Mouse (Mus musculus) G1E (cell line): Measurements from ENCODE around the gene Med4. TPM values are rescaled to one million over a fixed set of nuclear protein-coding genes. Genes with fewer than 3 reads are reported as not detected.

Experiments used
- ATAC-seq: 2 replicates; pipeline ENCODE4 v1.8.0; 2016; ENCODE audit warnings: mild to moderate bottlenecking; ENCODE audit not compliant: insufficient number of reproducible peaks, poor library complexity, low FRiP score, severe bottlenecking; ENCODE audit errors: extremely low read depth
- DNase-seq: peaks from one replicate; pipeline ENCODE4 v3.0.0; 2012; ENCODE audit warnings: low spot score
- H3K27me3 ChIP-seq: 2 replicates; pipeline ENCODE4 v1.6.1; 2012; ENCODE audit warnings: mild to moderate bottlenecking, low read length, inconsistent platforms; ENCODE audit not compliant: insufficient read depth
- H3K36me3 ChIP-seq: replicated peaks from 2 replicates; pipeline ENCODE3; 2012; ENCODE audit warnings: mild to moderate bottlenecking, inconsistent platforms
- H3K4me1 ChIP-seq: 2 replicates; pipeline ENCODE4 v1.6.1; 2012; ENCODE audit warnings: low read depth, low read length, inconsistent platforms, mixed read lengths; ENCODE audit not compliant: insufficient read depth
- H3K4me3 ChIP-seq: 2 replicates; pipeline ENCODE4 v1.5.1; 2012; ENCODE audit warnings: low read depth, mild to moderate bottlenecking, inconsistent platforms, low read length, moderate library complexity, mixed read lengths
- H3K9me3 ChIP-seq: replicated peaks from 2 replicates; pipeline ENCODE4 v1.6.1; 2012; ENCODE audit warnings: inconsistent platforms
- CTCF ChIP-seq: IDR thresholded peaks from 2 replicates; pipeline ENCODE4 v1.5.1; 2012; ENCODE audit warnings: low read depth, low read length, inconsistent platforms, mixed read lengths
- GATA1 ChIP-seq: IDR thresholded peaks from 2 replicates; pipeline ENCODE4 v1.6.1; 2012; ENCODE audit warnings: borderline replicate concordance, low read length, inconsistent platforms, mixed read lengths
- GATA2 ChIP-seq: IDR thresholded peaks from 2 replicates; pipeline ENCODE4 v1.6.1; 2012; ENCODE audit warnings: low read depth, low read length, inconsistent platforms, borderline replicate concordance
- POLR2AphosphoS5 ChIP-seq: IDR thresholded peaks from 2 replicates; pipeline ENCODE4 v1.6.1; 2012; ENCODE audit warnings: low read depth, low read length, inconsistent platforms; ENCODE audit not compliant: insufficient replicate concordance
- TAL1 ChIP-seq: conservative IDR thresholded peaks from 2 replicates; pipeline ENCODE4 v1.6.1; 2012; ENCODE audit warnings: low read depth, low read length, inconsistent platforms, mixed read lengths
- polyA plus RNA-seq: library from polyadenylated mRNA; stranded (reverse); fragments of >175 nt; gene quantifications from 2 replicates; pipeline ENCODE4 v1.2.3, GENCODE M21; 2012
- total RNA-seq, 2 experiments: library from RNA; stranded (forward) in 1 of 2; stranded (reverse) in 1 of 2; fragments of 200-1000 nt in 1 of 2; fragments of >200 nt in 1 of 2; fragmentation: Nextera tagmentation in 1 of 2; gene quantifications; 2 replicates each; pipeline ENCODE4 v1.2.3; 2014 to 2017

The Med4 gene
- total and polyA plus RNA-seq, 3 experiments, result 20.9 to 75.0 (median 28.1) TPM

DNA sequence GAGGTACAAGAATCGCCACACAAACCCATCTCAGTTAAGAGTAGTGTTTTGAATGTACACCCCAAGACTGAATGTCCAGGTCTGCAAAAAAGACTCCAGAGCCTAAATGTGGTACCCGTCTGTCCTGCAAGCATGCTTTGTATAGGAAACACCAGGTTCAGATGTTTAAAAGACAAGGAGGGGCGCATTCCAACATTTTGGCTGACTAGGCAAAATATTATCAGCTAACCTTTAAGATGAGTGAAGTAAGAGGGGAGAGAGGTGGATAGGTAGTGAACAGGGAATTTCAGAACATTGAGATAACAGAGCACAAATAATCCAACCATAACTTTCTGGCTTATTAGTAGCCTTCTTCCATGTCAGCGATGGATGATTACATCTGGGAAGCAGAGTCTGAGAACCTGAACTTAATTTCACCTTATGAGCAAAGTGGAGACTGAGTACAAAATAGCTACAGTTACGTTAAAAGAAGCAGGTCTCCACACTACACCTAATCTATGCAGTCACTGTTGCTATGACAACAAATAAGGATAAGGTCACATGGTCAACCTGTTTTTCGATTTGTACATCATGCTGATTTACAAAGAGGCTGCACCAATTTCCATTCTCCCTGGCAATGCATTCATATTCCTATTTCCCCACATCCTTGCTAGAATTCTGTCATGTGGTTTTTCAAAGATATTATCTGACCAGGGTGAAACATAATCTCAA is 24.1 kb downstream of the Med4 start:
- Histone ChIP-seq H3K27me3 (peaks cover 31% of the 10 kb centered on the region), H3K36me3 (no peaks in the 10 kb centered on the region), H3K4me1 (no peaks in the 10 kb centered on the region; the same call in 1 of the 2 replicates), H3K4me3 (no peak overlapping the region), H3K9me3 (no peaks in the 10 kb centered on the region)
- DNase-seq (no peak), ATAC-seq (no peak)
- no peak for TF ChIP-seq TAL1
- no peak for TF ChIP-seq CTCF
- TF ChIP-seq POLR2AphosphoS5, result no peak
- no peak for TF ChIP-seq GATA2
- TF ChIP-seq GATA1, result no peak

- Histone ChIP-seq H3K36me3 (no peaks in the 10 kb centered on the region), H3K9me3 (no peaks in the 10 kb centered on the region), H3K4me1 (no peaks in the 10 kb centered on the region; the same call in 1 of the 2 replicates), H3K4me3 (no peak overlapping the region), H3K27me3 (peaks cover 29% of the 10 kb centered on the region)
- ATAC-seq, result no peak
- TF ChIP-seq CTCF (no peak), GATA2 (no peak), GATA1 (no peak), POLR2AphosphoS5 (no peak), TAL1 (no peak)
- no peak for DNase-seq
Observed at GRCm38 (mm10) chr14:73535641-73536040, 25.8 kb downstream of the Med4 start.

DNA sequence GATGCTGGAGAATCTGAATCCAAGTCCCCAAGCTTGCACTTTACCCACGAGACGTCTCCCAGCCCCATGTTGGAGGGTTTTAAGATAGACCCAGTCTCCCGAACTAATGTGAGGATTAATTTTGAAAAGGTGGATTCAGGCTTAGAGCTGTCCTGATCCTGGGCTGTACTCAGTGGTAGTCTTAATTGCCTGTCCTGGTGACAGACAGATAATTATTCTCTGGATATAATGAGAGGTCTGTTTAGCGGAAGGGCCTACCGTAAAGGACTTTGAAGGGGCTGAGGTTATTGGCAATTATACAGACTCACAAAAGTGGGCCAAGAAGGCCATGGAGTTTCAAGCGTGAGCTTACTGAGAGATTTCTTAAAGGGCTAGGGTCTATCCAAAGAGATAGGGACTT is 34.0 kb downstream of the Med4 start:
- no peak for ATAC-seq

DNA sequence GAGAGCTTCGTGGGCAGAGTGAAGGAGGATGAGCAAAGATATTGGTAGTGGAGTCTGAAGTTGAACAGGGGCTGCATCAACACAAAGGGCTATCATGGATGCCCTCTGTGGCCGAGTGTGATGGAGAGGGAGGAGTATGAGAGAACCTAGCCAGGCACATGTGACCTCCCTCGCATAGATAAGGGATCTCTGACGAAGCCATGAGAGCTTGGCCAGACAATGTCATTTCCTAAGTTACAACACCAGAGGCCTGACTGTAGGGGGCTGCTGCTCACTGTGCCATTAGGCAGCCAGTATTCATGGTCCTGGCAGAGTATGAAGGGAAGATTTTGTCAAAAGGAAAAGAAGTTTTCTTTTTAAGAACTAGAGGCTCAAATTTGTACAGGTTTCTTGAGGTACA is 37.2 kb downstream of the Med4 start:
- peaks cover 16% of the 10 kb centered on the region for H3K27me3 ChIP-seq
- DNase-seq, result no peak
- H3K4me3 ChIP-seq, result no peak overlapping the region
- no peak; the same call in 1 of the 2 replicates for ATAC-seq
- TF ChIP-seq POLR2AphosphoS5 (no peak), TAL1 (no peak), GATA2 (no peak), CTCF (no peak), GATA1 (no peak)
- no peaks in the 10 kb centered on the region for H3K36me3 ChIP-seq
- H3K4me1 ChIP-seq, result peaks cover 36% of the 10 kb centered on the region
- H3K9me3 ChIP-seq, result no peaks in the 10 kb centered on the region

More for the DNA sequence above, 34.0 kb downstream of the Med4 start:
- Histone ChIP-seq H3K4me1 (peaks cover 22% of the 10 kb centered on the region), H3K9me3 (no peaks in the 10 kb centered on the region), H3K4me3 (no peak overlapping the region), H3K36me3 (no peaks in the 10 kb centered on the region), H3K27me3 (peaks cover 22% of the 10 kb centered on the region)
- no peak for TF ChIP-seq GATA1
- no peak for TF ChIP-seq CTCF
- no peak for TF ChIP-seq GATA2
- no peak for DNase-seq

DNA sequence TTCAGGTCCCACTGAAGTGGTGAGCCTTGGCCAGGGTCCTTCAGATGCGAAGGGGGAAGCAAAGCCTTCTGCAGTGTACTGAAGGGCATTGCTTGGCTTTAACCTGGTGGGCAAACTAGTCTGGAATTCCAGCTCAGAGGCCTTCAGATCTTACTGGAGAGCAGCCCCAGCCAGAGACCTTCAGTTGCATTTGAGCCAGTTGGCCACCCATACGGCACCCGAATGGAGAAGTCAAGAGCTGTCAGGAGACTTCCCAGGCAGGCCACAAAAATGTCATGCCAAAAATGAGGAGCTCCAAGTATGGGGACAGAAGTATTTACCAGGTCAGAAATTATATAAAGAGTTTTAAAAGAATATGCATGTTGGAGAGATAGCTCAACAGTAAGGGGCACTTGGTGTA is 38.2 kb downstream of the Med4 start, which contains the start of gene Nudt15:
Gene Nudt15 (minus strand): TSS at position 192 of the 400 bp plus-strand sequence.
- no peak for ATAC-seq
- Histone ChIP-seq H3K27me3 (peaks cover 16% of the 10 kb centered on the region), H3K36me3 (no peaks in the 10 kb centered on the region), H3K4me3 (no peak within 1 kb of the TSS), H3K9me3 (no peaks in the 10 kb centered on the region), H3K4me1 (peaks cover 41% of the 10 kb centered on the region)
- DNase-seq, result no peak
- no peak for TF ChIP-seq POLR2AphosphoS5
- no peak for TF ChIP-seq TAL1
- TF ChIP-seq CTCF, result no peak
- TF ChIP-seq GATA1, result no peak
- no peak for TF ChIP-seq GATA2

- H3K27me3 ChIP-seq, result peaks cover 16% of the 10 kb centered on the region
- no peak overlapping the region for H3K4me3 ChIP-seq
- peaks cover 6% of the 10 kb centered on the region for H3K36me3 ChIP-seq
- DNase-seq, result no peak
- H3K4me1 ChIP-seq, result peaks cover 45% of the 10 kb centered on the region
- no peak for TF ChIP-seq TAL1
- TF ChIP-seq CTCF, result no peak
- TF ChIP-seq POLR2AphosphoS5, result no peak
- TF ChIP-seq GATA1, result no peak
- no peak for TF ChIP-seq GATA2
- H3K9me3 ChIP-seq, result no peaks in the 10 kb centered on the region
- ATAC-seq, result no peak
Observed at GRCm38 (mm10) chr14:73550291-73550690, 40.5 kb downstream of the Med4 start.
